Mouse (Mus musculus): ENCODE measurements around the gene Tmem135. TPM values are rescaled to one million over a fixed set of nuclear protein-coding genes. Genes with fewer than 3 reads are reported as not detected.

The Tmem135 gene
- total and polyA plus RNA-seq, 3 experiments = 18.0 to 31.0 (median 30.0) TPM

DNA sequence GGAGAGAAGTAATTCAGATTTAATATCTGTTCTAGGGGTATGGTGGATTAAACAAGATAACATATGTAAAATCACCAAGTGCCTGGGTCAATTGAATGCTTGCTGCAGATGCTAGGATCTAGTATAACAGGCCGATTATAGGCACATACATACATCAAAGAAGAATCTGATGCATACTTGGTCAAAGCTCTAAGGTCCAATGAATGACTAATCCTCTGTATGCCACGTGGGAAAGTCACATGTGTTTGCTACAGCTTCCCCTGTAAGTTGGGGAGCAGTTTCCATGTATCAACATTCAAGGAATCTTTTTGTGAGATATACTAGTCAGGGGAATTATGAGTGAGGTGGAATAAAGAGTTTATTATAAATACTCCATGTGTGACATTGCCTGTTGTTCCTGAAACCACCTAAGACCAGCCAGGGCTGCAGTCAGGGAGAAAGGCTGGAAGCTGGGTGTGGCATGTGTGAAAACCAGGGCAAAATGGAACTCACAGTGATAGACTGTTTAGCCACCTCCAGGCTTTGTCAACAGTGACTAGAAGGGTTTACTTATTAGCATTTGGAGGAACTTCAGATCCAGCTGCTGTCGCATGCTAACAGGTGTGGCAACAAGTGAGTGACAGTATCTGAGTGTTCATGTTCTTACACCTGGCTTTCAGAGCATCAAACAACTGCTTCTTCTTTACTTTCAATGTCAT lies 6.0 kb downstream of the Tmem135 start:
- peaks cover 15% of the 10 kb centered on the region for H3K27me3 ChIP-seq (replicated peaks)
- in situ Hi-C loops (cut with MboI; ENCODE audit: low pct_ligation_motif_present, low pct_unique_long_range_greater_than_20kb, low sequenced_read_pairs) (no loop called here), dilution Hi-C loops (cut with MboI; ENCODE audit: extremely low pct_ligation_motif_present, extremely low pct_unique_long_range_greater_than_20kb, low sequenced_read_pairs) (no loop called here)
- TF ChIP-seq MAFK (IDR thresholded peaks at IDR 0.05; ENCODE audit: insufficient replicate concordance, low read length) (no peak), KAT2A (IDR thresholded peaks at IDR 0.05; ENCODE audit: insufficient replicate concordance, low read length) (no peak), TBP (conservative IDR thresholded peaks at IDR 0.05; ENCODE audit: low read depth, low read length) (no peak), ETS1 (conservative IDR thresholded peaks at IDR 0.05; ENCODE audit: low read depth, low read length) (no peak), TCF12 (IDR thresholded peaks at IDR 0.05; ENCODE audit: low read depth, low read length) (no peak), ZMIZ1 (IDR thresholded peaks at IDR 0.05; ENCODE audit: low read depth, low read length) (no peak), ZNF384 (IDR thresholded peaks at IDR 0.05; ENCODE audit: low read depth, low read length) (no peak), EP300 (IDR thresholded peaks at IDR 0.05; ENCODE audit: low read length) (no peak), CHD1 (IDR thresholded peaks at IDR 0.05; ENCODE audit: low read depth, low read length) (no peak), ELF1 (IDR thresholded peaks at IDR 0.05; ENCODE audit: low read depth, low read length) (no peak), NELFE (IDR thresholded peaks at IDR 0.05; ENCODE audit: low read depth, low read length) (no peak)
- H3K4me2 ChIP-seq (ENCODE audit: insufficient read depth, low read depth, poor library complexity, severe bottlenecking) = no peak overlapping the region
- H3K79me2 ChIP-seq (replicated peaks; ENCODE audit: control insufficient read depth, extremely low read depth, insufficient read depth, poor library complexity, severe bottlenecking) = no peaks in the 10 kb centered on the region
- no peak for DNase-seq (ENCODE audit: extremely low read depth)
- H3K36me3 ChIP-seq (replicated peaks in 1 of 2; ENCODE audit: control insufficient read depth in 1 of 2, insufficient read depth in 1 of 2, low read length in 1 of 2) = no peaks in the 10 kb centered on the region
- H3K4me1 ChIP-seq (ENCODE audit: control insufficient read depth in 1 of 2, insufficient read depth in 2 of 2) = peaks cover under 1 to 5% of the 10 kb centered on the region in 2 experiments; a peak in 2 of 4 replicates
- H3K4me3 ChIP-seq (replicated peaks in 1 of 3; ENCODE audit: low read depth in 2 of 3, low read length in 2 of 3, poor library complexity in 1 of 3) = no peak overlapping the region
- no peak overlapping the region for H3K27ac ChIP-seq (ENCODE audit: insufficient read depth, low read depth)
- no peaks in the 10 kb centered on the region for H3K9me3 ChIP-seq (replicated peaks; ENCODE audit: low read length)
- no peak overlapping the region for H3K9ac ChIP-seq (ENCODE audit: insufficient read depth, low read depth)

DNA sequence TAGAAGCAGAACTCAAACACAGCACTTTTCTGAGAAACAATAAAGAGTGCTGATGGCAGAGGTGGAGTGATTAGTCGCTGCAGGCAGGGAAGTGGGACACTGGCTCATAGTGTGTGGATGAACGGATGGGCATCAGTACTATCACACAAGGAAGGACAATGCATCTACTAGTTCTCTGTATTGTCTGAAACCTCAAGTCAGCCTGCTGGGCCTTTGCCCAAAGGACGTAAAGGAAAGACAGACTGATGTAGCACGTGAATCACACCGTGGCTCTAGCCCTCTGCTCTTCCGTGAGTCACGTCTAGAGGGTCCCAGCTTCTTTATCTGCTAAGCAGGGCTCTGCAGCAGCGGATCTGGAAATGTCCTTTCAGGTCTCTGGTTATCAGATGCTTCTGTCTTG lies 7.6 kb downstream of the Tmem135 start:
- Histone ChIP-seq H3K27me3 (replicated peaks) (peaks cover 3% of the 10 kb centered on the region), H3K9me3 (replicated peaks; ENCODE audit: low read length) (no peaks in the 10 kb centered on the region), H3K4me1 (ENCODE audit: control insufficient read depth in 1 of 2, insufficient read depth in 2 of 2) (peaks cover 0 to 5% of the 10 kb centered on the region in 2 experiments; a peak in 2 of 4 replicates), H3K36me3 (replicated peaks in 1 of 2; ENCODE audit: control insufficient read depth in 1 of 2, insufficient read depth in 1 of 2, low read length in 1 of 2) (no peaks in the 10 kb centered on the region), H3K79me2 (replicated peaks; ENCODE audit: control insufficient read depth, extremely low read depth, insufficient read depth, poor library complexity, severe bottlenecking) (no peaks in the 10 kb centered on the region), H3K27ac (ENCODE audit: insufficient read depth, low read depth) (no peak overlapping the region), H3K4me3 (replicated peaks in 1 of 3; ENCODE audit: low read depth in 2 of 3, low read length in 2 of 3, poor library complexity in 1 of 3) (no peak overlapping the region), H3K4me2 (ENCODE audit: insufficient read depth, low read depth, poor library complexity, severe bottlenecking) (no peak overlapping the region), H3K9ac (ENCODE audit: insufficient read depth, low read depth) (no peak overlapping the region)
- no peak for DNase-seq (ENCODE audit: extremely low read depth)
- in situ Hi-C loops (cut with MboI; ENCODE audit: low pct_ligation_motif_present, low pct_unique_long_range_greater_than_20kb, low sequenced_read_pairs) (no loop called here), dilution Hi-C loops (cut with MboI; ENCODE audit: extremely low pct_ligation_motif_present, extremely low pct_unique_long_range_greater_than_20kb, low sequenced_read_pairs) (no loop called here)
- TF ChIP-seq E2F4 (IDR thresholded peaks at IDR 0.05; ENCODE audit: insufficient replicate concordance, low read depth, low read length) (no peak), PAX5 (IDR thresholded peaks at IDR 0.05; ENCODE audit: low read length) (no peak), MAZ (IDR thresholded peaks at IDR 0.05; ENCODE audit: low read depth, low read length) (no peak), POLR2A (IDR thresholded peaks at IDR 0.05; ENCODE audit: low read depth, low read length) (no peak), ETS1 (conservative IDR thresholded peaks at IDR 0.05; ENCODE audit: low read depth, low read length) (no peak), RAD21 (IDR thresholded peaks at IDR 0.05; ENCODE audit: low read depth, low read length) (no peak), GABPA (IDR thresholded peaks at IDR 0.05; ENCODE audit: insufficient replicate concordance, low read depth, low read length) (no peak), HCFC1 (IDR thresholded peaks at IDR 0.05; ENCODE audit: low read depth, low read length) (no peak), KAT2A (IDR thresholded peaks at IDR 0.05; ENCODE audit: insufficient replicate concordance, low read length) (no peak), ZMIZ1 (IDR thresholded peaks at IDR 0.05; ENCODE audit: low read depth, low read length) (no peak), JUN (IDR thresholded peaks at IDR 0.05; ENCODE audit: insufficient read depth, low read depth, low read length) (no peak), SIN3A (IDR thresholded peaks at IDR 0.05; ENCODE audit: low read length) (no peak), USF2 (conservative IDR thresholded peaks at IDR 0.05; ENCODE audit: low read depth, low read length) (no peak), MAX (IDR thresholded peaks at IDR 0.05; ENCODE audit: low read length) (no peak), NELFE (IDR thresholded peaks at IDR 0.05; ENCODE audit: low read depth, low read length) (no peak), MEF2A (IDR thresholded peaks at IDR 0.05; ENCODE audit: borderline replicate concordance, low read depth, low read length) (no peak), POLR2AphosphoS2 (IDR thresholded peaks at IDR 0.05; ENCODE audit: low read depth, low read length) (no peak), ELF1 (IDR thresholded peaks at IDR 0.05; ENCODE audit: low read depth, low read length) (no peak), RCOR1 (conservative IDR thresholded peaks at IDR 0.05; ENCODE audit: low read depth, low read length) (no peak), CTCF (conservative IDR thresholded peaks at IDR 0.05 in 1 of 2, IDR thresholded peaks at IDR 0.05 in 1 of 2; ENCODE audit: low read depth in 2 of 2, low read length in 2 of 2) (no peak)

Measured in CH12.LX (cell line).